Mouse (Mus musculus): Measurements from ENCODE around the gene Col23a1.

Gene Col23a1

GRCm38 (mm10) chr11:51289564-51290041 is at the start of gene Col23a1:
Gene Col23a1 (plus strand): TSS chr11:51289920.
- peak; percentile 4 to 5 for DNase-seq

GRCm38 (mm10) chr11:51242897-51243296 is 46.8 kb upstream of the Col23a1 start:
- no peak for DNase-seq

- no peak for DNase-seq
Observed at GRCm38 (mm10) chr11:51257006-51257405, 32.7 kb upstream of the Col23a1 start.

GRCm38 (mm10) chr11:51261680-51262219 is 28.0 kb upstream of the Col23a1 start, which contains the start of gene Clk4:
Gene Clk4 (plus strand): TSS chr11:51261730.
- no peak for DNase-seq

- DNase-seq, result peak; percentile 99
Observed at GRCm38 (mm10) chr11:51262342-51263285, 27.1 kb upstream of the Col23a1 start, which contains the start of gene BC049762. Gene BC049762 (minus strand): TSS chr11:51263046.

GRCm38 (mm10) chr11:51263286-51263831 is 26.4 kb upstream of the Col23a1 start:
- no peak for DNase-seq

GRCm38 (mm10) chr11:51264352-51264751 is 25.4 kb upstream of the Col23a1 start:
- DNase-seq, result peak; percentile 6 to 26

- DNase-seq, result no peak
Observed at GRCm38 (mm10) chr11:51265326-51265725, 24.4 kb upstream of the Col23a1 start.

GRCm38 (mm10) chr11:51274418-51274817 is 15.3 kb upstream of the Col23a1 start:
- DNase-seq, result no peak

GRCm38 (mm10) chr11:51290066-51290955 is 591 bp downstream of the Col23a1 start:
- peak; percentile 5 for DNase-seq

- DNase-seq, result no peak
Observed at GRCm38 (mm10) chr11:51293956-51294530, 4.3 kb downstream of the Col23a1 start.

- no peak for DNase-seq
Observed at GRCm38 (mm10) chr11:51295742-51296141, 6.0 kb downstream of the Col23a1 start.

GRCm38 (mm10) chr11:51298691-51299090 is 9.0 kb downstream of the Col23a1 start:
- DNase-seq, result no peak

GRCm38 (mm10) chr11:51302396-51302795 is 12.7 kb downstream of the Col23a1 start:
- DNase-seq, result no peak

GRCm38 (mm10) chr11:51303981-51304553 is 14.3 kb downstream of the Col23a1 start:
- no peak for DNase-seq

- no peak for DNase-seq
Observed at GRCm38 (mm10) chr11:51308306-51308705, 18.6 kb downstream of the Col23a1 start.

- no peak for DNase-seq
Observed at GRCm38 (mm10) chr11:51311846-51312245, 22.1 kb downstream of the Col23a1 start.

- DNase-seq, result no peak
Observed at GRCm38 (mm10) chr11:51315991-51316810, 26.5 kb downstream of the Col23a1 start.

- DNase-seq, result no peak
Observed at GRCm38 (mm10) chr11:51320609-51321008, 30.9 kb downstream of the Col23a1 start.

- no peak for DNase-seq
Observed at GRCm38 (mm10) chr11:51326908-51327307, 37.2 kb downstream of the Col23a1 start.

Measured in thymus, adult 18-20 months (tissue).